Mouse (Mus musculus): ENCODE measurements around the gene Gm20388. TPM values are rescaled to one million over a fixed set of nuclear protein-coding genes. Genes with fewer than 3 reads are reported as not detected.

The Gm20388 gene
- polyA plus RNA-seq, 1 experiment from 2014 or later: 4.4 TPM

DNA sequence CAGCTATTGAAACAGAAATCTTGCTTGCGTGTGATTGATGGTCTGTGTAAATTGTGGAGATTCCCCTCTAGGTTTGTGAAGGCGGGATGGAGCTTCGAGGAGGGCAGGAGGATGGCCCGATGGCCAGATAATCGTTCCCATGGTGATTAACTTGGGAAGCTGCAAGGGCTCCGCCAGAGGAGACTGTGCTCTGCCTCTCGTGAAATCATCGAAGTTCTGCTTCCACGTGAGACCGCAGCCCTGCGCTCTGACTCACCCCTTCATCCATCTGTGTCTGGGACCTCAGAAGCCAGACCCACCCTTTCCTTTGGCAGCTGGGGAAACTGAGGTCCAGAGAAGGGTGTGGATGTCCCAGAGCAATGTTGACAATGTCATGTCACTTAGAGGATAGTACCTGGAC is 2201.1 kb downstream of the Gm20388 start:
- H3K36me3 ChIP-seq: no peaks in the 10 kb centered on the region
- no peak overlapping the region for H3K9ac ChIP-seq (replicated peaks)
- H3K4me1 ChIP-seq (replicated peaks): no peaks in the 10 kb centered on the region
- H3K4me3 ChIP-seq (replicated peaks): no peak overlapping the region
- H3K27ac ChIP-seq: no peak overlapping the region
- ATAC-seq: no peak
- WGBS: 70% methylated on average over 11 of the region's 11 CpGs
- no peaks in the 10 kb centered on the region for H3K9me3 ChIP-seq
- H3K27me3 ChIP-seq: no peaks in the 10 kb centered on the region
- no peak overlapping the region for H3K4me2 ChIP-seq (replicated peaks)

DNA sequence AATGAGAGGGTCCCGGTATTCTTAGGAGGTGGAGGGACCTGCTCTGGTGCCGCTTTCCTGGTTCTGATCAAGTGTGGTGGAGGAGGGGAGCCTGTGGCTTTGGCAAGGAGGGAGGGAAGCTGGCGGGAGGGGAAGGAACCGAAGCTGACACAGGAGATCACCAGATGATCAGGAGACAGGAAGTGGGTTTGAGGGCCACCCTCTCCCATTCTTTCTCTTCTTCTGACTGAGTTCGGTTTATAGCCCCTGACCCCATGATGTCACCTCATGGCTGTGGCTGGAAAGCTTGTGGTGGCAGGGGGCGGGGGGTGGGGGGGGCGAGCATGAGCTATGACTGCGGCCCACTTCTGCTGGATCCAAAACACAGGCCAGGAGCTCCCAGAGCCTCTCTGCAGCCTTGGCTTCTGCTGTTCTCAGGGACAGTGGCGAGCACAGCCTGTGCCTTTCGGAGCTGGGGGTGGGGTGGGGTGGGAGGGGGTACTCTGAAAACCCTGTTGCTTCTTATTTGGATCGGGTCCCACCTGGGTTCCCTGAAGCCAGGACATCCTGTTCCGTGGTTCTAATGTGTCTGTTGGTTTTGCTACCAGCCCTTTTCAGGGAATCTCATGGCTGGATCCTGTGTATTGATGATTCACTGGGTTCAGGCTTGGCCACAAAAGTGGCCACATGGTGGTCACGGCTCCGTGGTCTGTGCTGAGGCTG is 2201.8 kb downstream of the Gm20388 start:
- no peak overlapping the region for H3K27ac ChIP-seq
- ATAC-seq: no peak
- no peaks in the 10 kb centered on the region for H3K36me3 ChIP-seq
- no peaks in the 10 kb centered on the region for H3K27me3 ChIP-seq
- 83% methylated on average over 14 of the region's 14 CpGs for WGBS
- no peak overlapping the region for H3K4me3 ChIP-seq (replicated peaks)
- H3K4me1 ChIP-seq (replicated peaks): no peaks in the 10 kb centered on the region
- no peak overlapping the region for H3K4me2 ChIP-seq (replicated peaks)
- H3K9me3 ChIP-seq: no peaks in the 10 kb centered on the region
- no peak overlapping the region for H3K9ac ChIP-seq (replicated peaks)

DNA sequence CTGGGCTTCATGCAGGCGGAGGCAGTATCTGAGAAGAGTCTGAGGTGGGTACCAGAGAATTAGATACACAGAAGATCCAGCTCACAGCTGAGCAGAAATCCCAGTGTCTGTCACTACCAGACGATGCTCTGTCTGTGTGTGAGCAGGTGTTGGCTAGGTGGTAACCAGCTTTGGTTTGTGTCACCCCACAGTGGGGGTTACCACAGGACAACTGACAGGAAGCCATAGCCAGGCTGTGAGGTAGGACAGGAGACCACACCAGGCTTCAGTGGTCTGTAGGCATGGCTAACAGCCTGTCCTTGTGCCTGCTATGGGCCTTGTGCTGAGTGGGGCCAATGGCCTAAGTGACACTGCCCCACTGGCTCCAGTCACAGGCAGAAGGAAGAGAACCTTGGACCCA is 2204.2 kb downstream of the Gm20388 start:
- 90% methylated on average over 2 of the region's 2 CpGs for WGBS
- no peak overlapping the region for H3K27ac ChIP-seq
- H3K4me2 ChIP-seq (replicated peaks): no peak overlapping the region
- no peaks in the 10 kb centered on the region for H3K4me1 ChIP-seq (replicated peaks)
- H3K27me3 ChIP-seq: no peaks in the 10 kb centered on the region
- no peaks in the 10 kb centered on the region for H3K9me3 ChIP-seq
- H3K9ac ChIP-seq (replicated peaks): no peak overlapping the region
- H3K36me3 ChIP-seq: no peaks in the 10 kb centered on the region
- no peak for ATAC-seq
- no peak overlapping the region for H3K4me3 ChIP-seq (replicated peaks)

DNA sequence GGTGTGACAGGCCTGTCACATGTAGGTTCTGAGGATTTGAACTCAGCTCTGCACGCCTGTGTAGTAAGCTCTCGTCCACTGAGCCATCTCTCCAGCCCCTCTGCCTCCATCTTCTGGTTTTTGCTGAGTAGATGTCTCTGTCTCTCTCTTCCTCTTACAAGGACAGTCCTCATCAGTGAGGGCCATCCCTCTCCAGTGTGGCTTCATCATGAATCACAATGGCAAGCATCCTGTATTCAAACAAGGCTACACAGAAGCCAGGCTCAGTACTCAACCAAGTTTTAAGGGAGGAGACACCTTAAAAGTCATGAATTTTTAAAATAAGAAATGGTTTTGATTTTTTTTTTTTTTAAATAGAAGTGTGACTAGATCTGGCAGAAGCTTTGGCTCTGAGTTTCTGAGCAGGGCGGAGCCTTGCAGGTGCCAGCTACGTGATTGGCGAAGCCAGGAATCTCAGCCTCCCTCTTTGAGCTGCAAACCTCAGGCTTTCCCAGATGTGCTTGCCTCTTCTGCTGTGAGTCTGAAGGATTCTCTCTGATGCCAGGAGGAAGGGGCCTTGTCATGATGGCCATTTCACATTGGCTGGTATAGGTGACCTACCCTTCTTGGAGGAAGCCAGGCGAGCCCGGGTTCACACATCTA is 2206.2 kb downstream of the Gm20388 start:
- ATAC-seq: no peak
- 87% methylated on average over 7 of the region's 7 CpGs for WGBS
- Histone ChIP-seq H3K9ac (replicated peaks) (no peak overlapping the region), H3K9me3 (no peaks in the 10 kb centered on the region), H3K27ac (no peak overlapping the region), H3K4me2 (replicated peaks) (no peak overlapping the region), H3K4me1 (replicated peaks) (no peaks in the 10 kb centered on the region), H3K4me3 (replicated peaks) (no peak overlapping the region), H3K27me3 (no peaks in the 10 kb centered on the region), H3K36me3 (no peaks in the 10 kb centered on the region)

DNA sequence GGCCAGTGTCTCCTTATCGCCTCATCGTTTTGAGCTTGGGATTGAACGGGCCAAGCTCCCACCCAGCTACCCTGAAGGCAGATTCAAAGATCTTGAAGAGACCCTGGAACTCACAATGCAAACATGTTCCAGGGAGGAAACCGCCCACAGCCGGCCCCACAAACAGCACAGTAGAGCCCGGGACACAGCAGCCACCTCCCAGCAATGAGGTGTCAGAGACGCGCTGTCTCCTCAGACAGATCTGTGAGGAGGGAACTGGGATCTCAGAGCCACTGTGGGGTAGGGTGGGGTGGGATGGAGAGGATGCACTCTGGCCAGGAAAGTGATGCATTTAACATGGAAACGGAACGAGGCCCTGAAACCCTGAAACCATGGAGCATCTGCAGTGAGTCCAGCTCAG is 2207.5 kb downstream of the Gm20388 start:
- H3K9me3 ChIP-seq: no peaks in the 10 kb centered on the region
- H3K27ac ChIP-seq: no peak overlapping the region
- H3K4me2 ChIP-seq (replicated peaks): no peak overlapping the region
- no peaks in the 10 kb centered on the region for H3K36me3 ChIP-seq
- ATAC-seq: no peak
- no peaks in the 10 kb centered on the region for H3K27me3 ChIP-seq
- no peak overlapping the region for H3K4me3 ChIP-seq (replicated peaks)
- no peaks in the 10 kb centered on the region for H3K4me1 ChIP-seq (replicated peaks)
- H3K9ac ChIP-seq (replicated peaks): no peak overlapping the region
- 88% methylated on average over 10 of the region's 10 CpGs for WGBS

DNA sequence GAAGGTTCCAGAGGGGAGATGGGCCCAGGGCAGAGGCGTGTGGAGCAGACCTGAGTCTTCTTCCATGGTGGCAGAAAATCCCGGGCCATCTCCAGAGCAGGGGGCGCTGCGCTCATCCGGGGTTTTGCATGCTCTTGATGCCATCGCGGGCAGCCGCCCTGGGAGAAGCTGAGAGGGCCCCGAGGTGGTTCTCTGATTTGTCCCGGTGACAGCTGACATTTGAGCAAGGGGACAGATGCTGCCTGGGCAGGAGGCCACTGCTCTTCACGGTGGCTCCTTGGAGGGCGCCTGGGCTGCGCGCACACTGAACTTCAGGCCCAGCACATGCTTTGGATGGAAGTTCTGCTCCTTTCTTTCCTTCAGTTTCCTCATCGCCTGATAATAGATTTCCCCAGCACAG is 2207.9 kb downstream of the Gm20388 start:
- no peaks in the 10 kb centered on the region for H3K4me1 ChIP-seq (replicated peaks)
- no peaks in the 10 kb centered on the region for H3K9me3 ChIP-seq
- H3K4me2 ChIP-seq (replicated peaks): no peak overlapping the region
- WGBS: 73% methylated on average over 15 of the region's 15 CpGs
- no peaks in the 10 kb centered on the region for H3K36me3 ChIP-seq
- H3K9ac ChIP-seq (replicated peaks): no peak overlapping the region
- no peak for ATAC-seq
- no peak overlapping the region for H3K27ac ChIP-seq
- no peak overlapping the region for H3K4me3 ChIP-seq (replicated peaks)
- H3K27me3 ChIP-seq: no peaks in the 10 kb centered on the region

DNA sequence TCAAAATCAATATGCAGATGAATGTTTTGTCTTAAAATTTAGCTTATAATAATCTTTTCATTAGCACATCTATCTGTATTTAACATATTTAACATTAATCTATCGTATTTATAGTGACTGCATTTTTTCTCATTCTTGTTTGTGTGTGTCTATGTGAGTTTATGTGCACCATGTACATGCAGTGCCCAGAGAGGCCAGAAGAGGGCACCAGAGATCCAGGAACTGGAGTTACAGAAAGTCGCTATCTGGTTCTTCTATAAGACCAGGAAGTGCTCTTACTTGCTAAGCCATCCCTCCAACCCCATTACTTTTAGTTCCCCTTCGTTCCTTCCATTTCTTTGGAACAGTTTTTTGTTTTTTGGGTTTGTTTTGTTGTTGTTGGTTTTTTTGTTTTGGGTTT is 2213.7 kb downstream of the Gm20388 start:
- Histone ChIP-seq H3K9me3 (0 out of 2 replicates have a peak, but pooled peaks cover 2% of the 10 kb centered on the region), H3K4me1 (replicated peaks) (no peaks in the 10 kb centered on the region), H3K4me3 (replicated peaks) (no peak overlapping the region), H3K4me2 (replicated peaks) (no peak overlapping the region), H3K36me3 (no peaks in the 10 kb centered on the region), H3K9ac (replicated peaks) (no peak overlapping the region), H3K27me3 (no peaks in the 10 kb centered on the region), H3K27ac (no peak overlapping the region)
- ATAC-seq: no peak
- WGBS: 87% methylated on average over 3 of the region's 3 CpGs

DNA sequence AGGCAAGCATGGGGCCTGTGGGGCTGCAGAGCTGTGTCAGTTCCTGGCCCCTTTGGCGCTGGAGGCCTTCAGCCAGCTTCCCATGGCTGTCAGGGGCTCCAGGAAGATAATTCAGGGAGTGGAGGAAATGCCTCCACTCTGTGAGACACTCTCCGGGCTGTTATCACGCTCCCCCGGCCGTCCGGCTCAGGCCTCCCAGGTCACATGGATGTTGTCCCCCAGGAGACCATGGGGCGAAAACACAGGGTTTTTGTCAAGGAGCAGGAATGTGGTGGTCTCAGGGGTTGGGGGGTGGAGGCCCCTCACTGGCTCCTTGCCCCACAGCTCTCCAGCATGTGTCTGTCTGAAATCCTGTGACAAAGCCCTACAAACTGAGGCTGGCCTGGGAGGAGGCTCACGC is 2216.0 kb downstream of the Gm20388 start:
- Histone ChIP-seq H3K36me3 (no peaks in the 10 kb centered on the region), H3K4me3 (replicated peaks) (no peak overlapping the region), H3K27ac (no peak overlapping the region), H3K4me2 (replicated peaks) (no peak overlapping the region), H3K4me1 (replicated peaks) (no peaks in the 10 kb centered on the region), H3K9me3 (0 out of 2 replicates have a peak, but pooled peaks cover 2% of the 10 kb centered on the region), H3K9ac (replicated peaks) (no peak overlapping the region), H3K27me3 (no peaks in the 10 kb centered on the region)
- no peak for ATAC-seq
- WGBS: 71% methylated on average over 8 of the region's 8 CpGs

DNA sequence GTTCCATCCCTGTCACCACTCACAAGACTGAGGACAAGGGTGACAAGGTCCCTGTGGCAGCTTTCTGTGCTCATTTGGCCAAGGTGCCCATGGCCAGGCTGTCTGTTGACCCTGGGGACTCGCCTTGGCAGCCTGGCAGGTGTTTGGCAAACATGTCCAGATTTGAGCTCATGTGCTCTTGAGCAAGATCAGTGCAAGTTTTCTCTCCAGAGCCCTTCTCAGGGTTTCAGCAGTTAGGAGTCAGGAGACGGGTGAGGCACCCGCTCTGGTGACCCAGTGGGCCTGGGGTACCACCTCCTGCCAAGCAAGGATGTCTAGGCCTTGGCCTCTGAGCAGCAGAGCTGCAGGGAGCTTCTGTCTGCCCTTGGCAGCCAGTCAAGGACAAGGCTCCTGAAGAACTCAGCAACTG is 2223.5 kb downstream of the Gm20388 start:
- WGBS: 86% methylated on average over 3 of the region's 3 CpGs
- Histone ChIP-seq H3K4me2 (replicated peaks) (no peak overlapping the region), H3K36me3 (no peaks in the 10 kb centered on the region), H3K9me3 (no peaks in the 10 kb centered on the region), H3K4me1 (replicated peaks) (no peaks in the 10 kb centered on the region), H3K27ac (no peak overlapping the region), H3K27me3 (no peaks in the 10 kb centered on the region), H3K4me3 (replicated peaks) (no peak overlapping the region), H3K9ac (replicated peaks) (no peak overlapping the region)
- no peak for ATAC-seq

DNA sequence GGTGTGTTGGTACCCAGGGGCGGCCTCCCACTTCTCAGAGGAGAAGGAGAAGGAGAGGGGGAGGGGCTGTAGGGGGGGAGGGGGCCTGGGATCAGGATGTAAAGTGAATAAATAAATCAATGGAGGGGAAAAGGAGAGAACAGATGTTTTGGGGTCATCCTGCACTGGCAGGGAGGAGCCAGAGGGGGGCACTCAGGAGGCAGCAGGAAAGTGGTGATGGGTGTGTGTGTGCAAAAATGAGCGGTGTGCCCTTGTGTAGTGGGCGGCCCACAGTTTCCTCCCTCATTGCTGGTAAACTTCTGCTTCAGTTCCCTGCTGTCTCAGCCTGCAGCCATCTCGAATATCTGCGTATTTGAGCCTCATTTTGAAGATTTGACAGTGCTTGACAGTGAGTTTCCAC is 2224.9 kb downstream of the Gm20388 start:
- Histone ChIP-seq H3K9me3 (no peaks in the 10 kb centered on the region), H3K36me3 (no peaks in the 10 kb centered on the region), H3K27me3 (no peaks in the 10 kb centered on the region), H3K9ac (replicated peaks) (no peak overlapping the region), H3K4me1 (replicated peaks) (no peaks in the 10 kb centered on the region), H3K27ac (no peak overlapping the region), H3K4me2 (replicated peaks) (no peak overlapping the region), H3K4me3 (replicated peaks) (no peak overlapping the region)
- 76% methylated on average over 5 of the region's 5 CpGs for WGBS
- no peak for ATAC-seq

DNA sequence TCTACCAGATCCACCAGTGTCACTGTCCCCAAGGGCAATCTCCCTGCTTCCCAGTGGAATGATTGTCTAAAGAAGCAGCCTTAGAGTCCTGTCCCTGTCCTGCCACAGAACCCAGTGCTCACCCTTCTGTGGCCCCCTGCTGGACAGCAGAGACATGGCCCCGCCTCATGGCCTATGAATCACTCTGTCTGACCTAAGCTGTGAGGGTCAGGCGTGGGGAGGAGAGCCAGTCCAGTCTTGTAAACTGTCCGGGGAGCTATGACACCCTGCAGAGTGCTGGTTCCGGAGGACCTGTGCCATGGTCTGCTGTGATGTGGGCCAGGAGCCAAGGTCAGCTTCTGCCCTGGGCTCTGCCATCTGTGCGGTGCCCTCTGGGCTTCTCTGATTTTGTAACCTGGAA is 2229.1 kb downstream of the Gm20388 start:
- peak; percentile 27; the same call in 1 of the 2 replicates for ATAC-seq
- H3K36me3 ChIP-seq: no peaks in the 10 kb centered on the region
- 47% methylated on average over 5 of the region's 5 CpGs for WGBS
- no peak overlapping the region for H3K4me2 ChIP-seq (replicated peaks)
- H3K4me1 ChIP-seq (replicated peaks): no peaks in the 10 kb centered on the region
- H3K4me3 ChIP-seq (replicated peaks): no peak overlapping the region
- no peak overlapping the region for H3K27ac ChIP-seq
- no peaks in the 10 kb centered on the region for H3K9me3 ChIP-seq
- H3K27me3 ChIP-seq: no peaks in the 10 kb centered on the region
- H3K9ac ChIP-seq (replicated peaks): no peak overlapping the region

DNA sequence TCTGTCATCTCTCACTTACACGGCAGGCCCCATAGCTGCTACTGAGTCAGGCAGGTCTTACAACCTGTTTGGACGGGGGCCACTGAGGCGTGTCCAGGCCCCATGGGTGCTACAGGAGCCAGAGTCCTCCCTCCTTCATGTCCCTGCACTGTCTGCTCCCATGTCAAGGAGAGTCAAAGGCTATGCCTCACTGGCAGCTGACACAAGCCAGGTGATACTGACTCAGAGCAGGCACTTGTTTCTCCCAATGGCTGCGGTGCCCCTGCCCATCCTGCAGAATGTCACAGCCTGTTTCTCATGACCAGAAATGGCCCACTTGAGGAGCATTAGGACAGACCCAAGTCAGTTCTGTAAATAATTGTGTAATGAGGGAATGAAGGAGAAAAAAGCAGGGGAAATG is 2229.8 kb downstream of the Gm20388 start:
- H3K36me3 ChIP-seq: no peaks in the 10 kb centered on the region
- ATAC-seq: no peak

DNA sequence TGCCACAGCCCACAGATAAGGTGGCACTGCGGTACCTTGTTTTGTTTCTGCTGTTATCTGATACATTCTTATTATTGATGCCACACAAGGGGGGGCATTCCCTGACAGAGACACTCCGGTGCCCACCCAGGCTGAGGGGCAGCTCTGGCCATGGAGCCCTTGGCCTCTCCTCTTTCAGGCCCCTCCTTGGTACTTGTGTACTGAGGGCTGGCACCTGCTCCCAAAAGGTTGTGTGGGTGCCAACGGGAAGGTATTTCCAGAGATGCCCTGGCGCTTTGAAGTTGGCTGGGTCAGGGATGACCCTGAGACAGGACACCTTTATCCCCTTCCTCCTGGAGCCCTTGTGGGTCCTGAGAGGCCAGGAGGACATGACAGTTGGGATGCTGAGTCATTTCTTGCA is 2231.8 kb downstream of the Gm20388 start:
- Histone ChIP-seq H3K9ac (replicated peaks) (no peak overlapping the region), H3K27ac (no peak overlapping the region), H3K4me2 (replicated peaks) (no peak overlapping the region), H3K27me3 (no peaks in the 10 kb centered on the region), H3K4me1 (replicated peaks) (no peaks in the 10 kb centered on the region), H3K4me3 (replicated peaks) (no peak overlapping the region), H3K9me3 (no peaks in the 10 kb centered on the region), H3K36me3 (no peaks in the 10 kb centered on the region)
- WGBS: 94% methylated on average over 4 of the region's 4 CpGs
- ATAC-seq: no peak

More for the DNA sequence above, 2229.8 kb downstream of the Gm20388 start:
- 95% methylated on average over 4 of the region's 4 CpGs for WGBS
- Histone ChIP-seq H3K4me3 (replicated peaks) (no peak overlapping the region), H3K9ac (replicated peaks) (no peak overlapping the region), H3K4me2 (replicated peaks) (no peak overlapping the region), H3K9me3 (no peaks in the 10 kb centered on the region), H3K27ac (no peak overlapping the region), H3K4me1 (replicated peaks) (no peaks in the 10 kb centered on the region), H3K27me3 (no peaks in the 10 kb centered on the region)

Data from midbrain, embryonic 13.5 days (tissue).